Mouse (Mus musculus) inflammation-experienced regulatory T-cells (primary cell): ENCODE data around the gene Cox7c. TPM values are rescaled to one million over a fixed set of nuclear protein-coding genes. Genes with fewer than 3 reads are reported as not detected.

Source experiments
- polyA plus RNA-seq, 2 experiments: library from polyadenylated mRNA; unstranded; fragments of 100-300 nt; shearing (Covaris generic); gene quantifications; one replicate each; pipeline ENCODE4 v1.2.1; 2017

The Cox7c gene
- polyA plus RNA-seq = 100 to 1,000 TPM; 216 to 237 TPM

DNA sequence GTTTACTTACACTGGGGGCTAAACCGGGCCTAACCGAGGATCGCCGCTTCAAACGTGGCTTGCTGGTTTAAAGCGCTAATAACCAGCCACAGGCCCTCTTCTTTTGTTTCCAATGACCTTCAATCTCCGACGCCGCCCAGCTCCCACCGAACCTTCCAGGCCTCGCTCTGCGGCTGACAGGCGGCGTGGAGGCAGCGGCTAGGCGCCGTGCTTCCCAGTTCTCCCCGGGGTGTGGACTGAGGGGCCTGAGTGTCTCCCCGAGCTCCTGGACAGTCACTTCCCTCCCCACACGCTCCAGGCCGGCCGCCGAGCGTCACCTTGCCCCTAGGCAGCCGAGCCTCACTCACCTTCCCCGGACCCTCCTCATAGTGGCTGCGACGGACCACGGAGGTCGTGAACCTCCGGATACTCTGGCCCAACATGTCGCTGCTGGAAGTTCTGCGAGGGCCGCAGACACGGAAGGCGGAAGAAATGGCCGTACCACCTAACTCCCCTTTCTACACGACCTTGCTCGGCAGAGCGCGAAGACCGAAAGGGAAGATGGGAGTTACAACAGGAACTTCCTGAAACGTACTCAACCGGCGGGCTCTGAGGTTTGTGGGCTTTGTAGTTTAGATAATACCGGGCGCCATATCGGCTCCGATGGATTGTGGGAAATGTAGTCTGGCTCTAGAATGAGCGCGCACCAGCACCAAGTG lies at the start of gene Cox7c:
Gene Cox7c (minus strand): TSS at position 651 of the 698 bp plus-strand sequence.

